Mouse (Mus musculus): ENCODE measurements at regions not wholly inside any gene's neighbourhood (a gene's known extent, or its start where the extent isn't known, plus 50 kb on each side); places are given as distances from the start of the nearest gene placed in this dataset.

- TF ChIP-seq POLR2A (IDR thresholded peaks at IDR 0.05; ENCODE audit: control insufficient read depth in 1 of 2, insufficient read depth in 1 of 2, low read depth in 1 of 2, low read length in 2 of 2, poor library complexity in 1 of 2) (no peak), RCOR1 (IDR thresholded peaks at IDR 0.05; ENCODE audit: low read depth, low read length) (no peak), TCF12 (IDR thresholded peaks at IDR 0.05; ENCODE audit: low read depth, low read length) (no peak), GABPA (IDR thresholded peaks at IDR 0.05; ENCODE audit: low read depth, low read length) (no peak), KAT2A (conservative IDR thresholded peaks at IDR 0.05; ENCODE audit: low read depth, low read length) (no peak), ZKSCAN1 (IDR thresholded peaks at IDR 0.05; ENCODE audit: low read depth, low read length) (no peak), MYB (IDR thresholded peaks at IDR 0.05; ENCODE audit: low read depth, low read length) (no peak)
These were observed 149.8 kb upstream of the Cypt12 start for GRCm38 (mm10) chr3:17798399-17798798.
